Comparison of ENCODE assay signal across 8 mouse cellular contexts in genomic region chr5:24908141-24908819, GRCm38 (mm10).
A peak's percentile ranks its signal among the peaks of the same experiment; 100 is the strongest.
DNase-seq lines count a peak whose midpoint lies in the region; ATAC-seq lines count a peak whose summit lies in the region.

No protein-coding gene starts in this region.

- no peaks in the 10 kb centered on the region; the same call in 1 of the 2 replicates for H3K4me1 ChIP-seq in embryonic facial prominence, embryonic 11.5 days (ENCODE audit: control insufficient read depth, insufficient read depth, low read length)
- peaks cover 12% of the 10 kb centered on the region for H3K4me1 ChIP-seq in limb, embryonic 15.5 days

- H3K9ac ChIP-seq in embryonic facial prominence, embryonic 11.5 days (replicated peaks; ENCODE audit: low read length), result peak overlapping the region; percentile 92
- H3K9ac ChIP-seq in limb, embryonic 15.5 days, result peak overlapping the region; percentile 78

- peak overlapping the region; percentile 80 for H3K27ac ChIP-seq in embryonic facial prominence, embryonic 11.5 days (replicated peaks; ENCODE audit: low read depth, low read length)
- H3K27ac ChIP-seq in limb, embryonic 15.5 days, result peak overlapping the region; percentile 94

- peak; percentile 90 for DNase-seq in 3134 (ENCODE audit: extremely low read depth, insufficient read length, low spot score)
- DNase-seq in adrenal gland, postnatal 14 days, result peak; percentile 90
- peak; percentile 89 for DNase-seq in embryonic facial prominence, embryonic 11.5 days (ENCODE audit: low spot score)
- peak; percentile 81 for DNase-seq in heart, adult 8-10 months (ENCODE audit: low spot score)
- peak; percentile 79 for DNase-seq in kidney, adult 9 months
- DNase-seq in spleen, postnatal 4 days (ENCODE audit: low spot score in 2 of 2), result peak; percentile 82 to 89

- H3K4me2 ChIP-seq in embryonic facial prominence, embryonic 11.5 days (ENCODE audit: low read depth, low read length), result peak overlapping the region; percentile 78
- peak overlapping the region; percentile 84 for H3K4me2 ChIP-seq in limb, embryonic 15.5 days

- peak; percentile 89 for ATAC-seq in embryonic facial prominence, embryonic 11.5 days (replicated peaks; ENCODE audit: insufficient number of reproducible peaks, low FRiP score, low TSS enrichment, low read depth)
- ATAC-seq in limb, embryonic 15.5 days (ENCODE audit: insufficient number of reproducible peaks, low FRiP score, low TSS enrichment, low read depth), result peak; percentile 88
- peak; percentile 23 for ATAC-seq in monocyte, adult 5-6 weeks (replicated peaks; ENCODE audit: insufficient number of reproducible peaks, low FRiP score, low TSS enrichment, poor library complexity, severe bottlenecking)

- under 1% methylated on average over 51 of the region's 87 CpGs for WGBS in embryonic facial prominence, embryonic 11.5 days
- under 1% methylated on average over 77 of the region's 87 CpGs for WGBS in limb, embryonic 15.5 days

- H3K9me3 ChIP-seq in embryonic facial prominence, embryonic 11.5 days (replicated peaks; ENCODE audit: control insufficient read depth, low read length), result no peaks in the 10 kb centered on the region
- H3K9me3 ChIP-seq in limb, embryonic 15.5 days, result no peaks in the 10 kb centered on the region

- peak overlapping the region; percentile 82 for H3K4me3 ChIP-seq in embryonic facial prominence, embryonic 11.5 days (ENCODE audit: low read depth, low read length)
- H3K4me3 ChIP-seq in limb, embryonic 15.5 days, result peak overlapping the region; percentile 79

- H3K36me3 ChIP-seq in embryonic facial prominence, embryonic 11.5 days (replicated peaks; ENCODE audit: control insufficient read depth, insufficient read depth, low read depth, low read length), result no peaks in the 10 kb centered on the region
- H3K36me3 ChIP-seq in limb, embryonic 15.5 days, result no peaks in the 10 kb centered on the region

- H3K27me3 ChIP-seq in embryonic facial prominence, embryonic 11.5 days (ENCODE audit: control insufficient read depth, insufficient read depth, low read length), result no peaks in the 10 kb centered on the region
- H3K27me3 ChIP-seq in limb, embryonic 15.5 days, result no peaks in the 10 kb centered on the region

Comparison
In these comparisons a context has a peak if more than half of its experiments do, and no peak if none do; other contexts are left out.
1. Peak in every context shown above with its lines: DNase-seq, ATAC-seq, H3K4me3 ChIP-seq and H3K27ac ChIP-seq.
2. ATAC-seq: peak in every context shown above with its lines; median percentile 89 in embryonic facial prominence, embryonic 11.5 days; 88 in limb, embryonic 15.5 days; 23 in monocyte, adult 5-6 weeks.